Mouse (Mus musculus): Measurements from ENCODE around the gene Wbp4.
"Not testable (repeated sequence)": the region's sequence is repeated elsewhere in the genome, so short reads cannot be mapped to it uniquely, and the experiment has no call there.

Wbp4 gene

GRCm38 (mm10) chr14:79451681-79452590, 29.4 kb downstream of the Wbp4 start, which contains the start of gene Kbtbd6:
Gene Kbtbd6, plus strand, starts transcription at chr14:79451835.
- peak; percentile 94 for DNase-seq (ENCODE audit: low read depth)

DNA sequence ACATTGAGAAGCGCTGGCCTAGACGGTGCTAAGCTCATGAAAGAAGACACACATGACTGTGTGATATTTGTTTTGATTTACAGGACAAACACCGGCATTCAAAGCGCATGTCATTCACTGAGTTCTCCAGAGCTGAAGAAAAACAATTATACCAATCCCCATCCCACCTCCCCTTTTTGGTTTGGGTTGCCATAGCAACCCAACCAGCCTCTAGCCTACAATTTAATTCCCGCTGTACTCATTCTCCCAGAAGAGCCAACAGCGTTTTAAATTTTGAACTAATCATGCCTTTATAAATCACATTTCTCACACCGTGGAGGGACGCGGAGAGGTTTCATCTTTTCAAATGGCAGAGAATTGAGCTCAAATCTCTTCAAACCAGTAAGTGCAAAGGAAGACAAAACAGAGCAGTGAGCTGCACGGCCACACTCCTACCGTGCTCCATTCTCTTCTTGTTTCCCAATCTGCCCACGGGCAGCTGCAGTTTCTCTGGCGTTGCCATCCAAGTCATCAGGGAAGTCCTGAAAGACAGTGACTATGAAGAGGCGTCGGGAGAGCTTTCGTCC, 36.2 kb downstream of the Wbp4 start:
- DNase-seq (ENCODE audit: low read depth): no peak

DNA sequence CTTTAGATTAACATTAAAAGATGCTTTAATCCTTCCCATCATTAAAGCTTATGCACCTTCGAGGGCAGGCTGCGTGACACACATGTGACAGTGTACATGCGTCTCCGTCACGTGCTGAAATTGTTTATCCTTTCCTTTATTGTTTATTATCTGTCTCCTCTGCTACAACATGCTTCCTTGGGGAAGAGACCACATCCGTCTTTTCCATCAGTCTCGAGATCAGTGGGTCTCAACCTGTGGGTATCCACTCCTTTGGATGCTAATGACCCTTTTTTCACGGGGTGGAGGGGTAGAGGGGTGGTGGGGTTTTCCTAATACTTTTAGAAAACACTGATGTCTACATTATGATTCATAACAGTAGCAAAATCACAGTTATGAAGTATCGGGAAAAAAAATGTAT, 36.7 kb downstream of the Wbp4 start:
- no peak for DNase-seq (ENCODE audit: low read depth)

DNA sequence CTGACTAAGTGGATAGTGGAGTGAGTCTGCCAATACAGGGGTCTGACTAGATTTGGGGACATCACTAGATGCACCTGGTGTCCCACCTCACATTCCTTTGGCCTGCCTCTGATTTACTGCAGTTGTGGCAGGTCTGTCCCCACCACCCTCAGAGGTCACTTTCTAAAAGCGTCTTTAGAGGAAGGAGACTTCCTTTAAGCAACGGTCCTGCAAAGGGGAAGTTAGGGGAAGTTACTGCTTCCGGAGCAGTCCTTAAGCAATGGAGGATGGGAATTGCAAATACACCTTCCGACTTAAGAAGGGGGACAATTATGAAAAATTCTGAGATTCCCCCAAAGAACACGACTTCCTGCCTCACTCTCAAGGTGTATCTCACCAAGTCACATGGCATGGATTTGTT, 39.9 kb downstream of the Wbp4 start:
- no peak for DNase-seq (ENCODE audit: low read depth)

GRCm38 (mm10) chr14:79440655-79441054, 40.7 kb downstream of the Wbp4 start:
- no peak for DNase-seq (ENCODE audit: low read depth)

DNA sequence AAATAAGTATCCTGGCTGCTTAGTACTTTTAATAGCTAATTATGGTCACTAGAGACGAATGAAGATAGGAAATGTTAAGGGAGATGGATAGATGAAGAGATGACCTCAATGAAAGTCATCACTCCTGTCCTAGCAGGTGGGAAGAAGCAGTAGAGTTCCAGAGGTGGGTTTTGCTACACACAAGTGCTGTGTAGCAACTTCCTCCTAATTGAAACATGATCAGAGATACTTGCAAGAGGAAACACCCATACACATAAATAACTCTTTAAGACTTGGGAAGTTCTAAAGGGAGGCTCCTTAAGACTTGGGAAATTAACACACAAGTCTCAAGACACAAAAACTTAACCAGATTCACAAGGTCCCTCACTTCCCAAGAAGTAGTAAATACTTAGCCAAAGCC, 47.3 kb downstream of the Wbp4 start:
- DNase-seq (ENCODE audit: low read depth): no peak

- DNase-seq (ENCODE audit: low read depth): not testable (repeated sequence)
These were observed 54.5 kb downstream of the Wbp4 start for GRCm38 (mm10) chr14:79426730-79427365.

DNA sequence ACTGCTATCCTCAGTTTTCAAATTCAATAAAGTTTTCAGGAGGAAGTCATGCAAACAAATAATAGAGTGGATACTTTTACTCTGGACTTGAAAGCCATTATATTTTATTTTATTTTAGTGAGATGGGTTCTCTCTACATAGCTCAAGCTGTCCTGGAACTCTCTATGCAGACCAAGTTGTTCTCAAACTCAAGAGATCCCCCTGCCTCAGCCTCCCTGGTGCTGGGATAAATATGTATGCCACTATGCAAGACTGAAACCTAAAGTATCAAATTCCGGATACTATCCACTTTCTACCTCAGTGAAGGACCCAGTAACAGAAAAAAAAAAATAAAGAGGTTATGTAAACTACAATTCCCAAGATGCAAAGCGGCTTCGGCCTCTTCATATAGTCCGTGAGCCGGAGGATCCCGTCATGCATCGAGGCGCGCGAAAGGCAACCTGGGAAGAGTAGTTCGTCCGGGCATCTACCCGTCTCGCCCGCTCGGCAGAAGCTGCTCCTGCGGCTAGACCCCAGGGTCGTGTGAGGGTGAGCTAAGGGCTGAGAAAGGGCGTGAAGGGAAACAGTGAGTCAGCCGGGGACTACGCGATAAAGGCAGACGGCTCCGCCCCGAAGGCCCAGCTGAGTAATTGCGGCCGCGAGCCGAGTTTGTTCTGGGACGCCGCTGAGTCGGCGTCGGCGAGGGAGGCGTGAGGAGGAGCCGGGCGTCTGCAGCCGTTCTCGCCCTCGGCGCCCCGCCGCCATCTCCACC, 55.2 kb downstream of the Wbp4 start, which contains the start of gene Kbtbd7:
TSS of gene Kbtbd7 (plus strand) at position 533 of the 751 bp plus-strand sequence.
- peak; percentile 97 for DNase-seq (ENCODE audit: low read depth)

GRCm38 (mm10) chr14:79420083-79420685, 61.1 kb downstream of the Wbp4 start:
- no peak for DNase-seq (ENCODE audit: low read depth)

- no peak for DNase-seq (ENCODE audit: low read depth)
These were observed 68.2 kb downstream of the Wbp4 start for GRCm38 (mm10) chr14:79413121-79413520.

- DNase-seq (ENCODE audit: low read depth): no peak
These were observed 70.7 kb downstream of the Wbp4 start for GRCm38 (mm10) chr14:79410662-79411061.
